Mouse (Mus musculus) thymus, postnatal 14 days (tissue): ENCODE results near the gene Abca8b.
"Not testable (repeated sequence)": the region's sequence is repeated elsewhere in the genome, so short reads cannot be mapped to it uniquely, and the experiment has no call there.

Experiments used
- DNase-seq: peaks from one replicate; pipeline ENCODE4 v3.0.0; 2021

The Abca8b gene

GRCm38 (mm10) chr11:109913156-109913555 lies 82.5 kb downstream of the Abca8b start:
- not testable (repeated sequence) for DNase-seq

GRCm38 (mm10) chr11:109912118-109912517 lies 83.5 kb downstream of the Abca8b start:
- not testable (repeated sequence) for DNase-seq

DNA sequence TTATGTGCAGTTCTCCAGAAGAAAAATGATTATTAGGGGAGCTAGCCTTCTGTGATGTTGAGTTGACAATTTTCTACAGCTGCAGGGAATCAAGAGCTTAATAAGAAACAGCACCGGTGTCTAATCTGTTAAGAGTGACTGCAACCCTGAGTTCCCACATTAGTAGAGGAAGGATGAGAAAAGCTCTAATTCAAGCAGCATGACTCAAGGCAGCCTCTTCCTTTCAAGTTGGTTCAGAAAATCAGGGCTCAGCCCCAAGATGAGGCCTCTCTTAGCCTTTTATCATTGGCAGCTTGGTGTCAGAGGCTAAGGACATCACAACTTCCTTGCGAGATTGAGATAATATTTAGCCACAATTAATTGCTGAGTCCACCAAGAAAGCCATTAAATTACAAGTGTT lies 85.8 kb downstream of the Abca8b start:
- DNase-seq = no peak

DNA sequence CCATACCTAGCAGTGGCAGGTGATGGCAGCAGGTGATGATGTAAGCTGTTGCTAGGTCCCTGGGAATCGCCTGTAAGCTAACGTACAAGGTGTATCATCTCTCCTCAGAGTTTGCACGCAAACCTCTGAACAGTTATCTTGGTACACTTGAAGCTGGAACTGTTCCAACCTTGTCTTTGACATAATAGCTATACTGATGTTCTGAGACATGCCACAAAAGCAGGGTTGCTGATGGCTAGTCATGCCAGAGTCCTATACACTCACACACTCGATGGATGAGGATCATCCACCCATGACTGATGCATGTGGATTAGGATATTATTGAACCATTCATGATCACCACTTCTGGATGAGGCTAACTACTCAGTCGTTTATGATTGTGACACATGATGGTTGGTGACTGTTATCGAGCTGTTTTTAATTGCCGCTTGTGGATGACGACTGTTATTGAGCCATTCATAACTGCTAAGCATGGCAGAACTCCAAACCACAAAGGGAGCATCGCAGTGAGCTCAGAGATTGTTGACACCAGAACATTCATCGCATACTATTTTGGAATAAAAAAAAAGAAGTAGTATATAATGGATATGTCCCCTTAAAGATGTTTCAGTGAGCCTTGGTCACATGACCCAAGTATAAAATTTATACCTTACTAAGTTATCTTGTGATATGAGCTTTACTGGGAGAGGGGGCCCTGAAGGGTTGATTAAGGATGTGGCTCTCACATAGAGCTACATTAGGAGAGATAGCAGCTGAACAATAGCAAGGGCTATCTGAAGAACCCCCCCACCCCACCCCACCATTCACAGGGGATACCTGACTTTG lies 87.2 kb downstream of the Abca8b start:
- no peak for DNase-seq

- no peak for DNase-seq
Measured at GRCm38 (mm10) chr11:109907508-109907907, 88.1 kb downstream of the Abca8b start.

- DNase-seq = no peak
Measured at GRCm38 (mm10) chr11:109902616-109903598, 92.7 kb downstream of the Abca8b start.

- DNase-seq = no peak
Measured at GRCm38 (mm10) chr11:109900491-109901241, 95.0 kb downstream of the Abca8b start.

GRCm38 (mm10) chr11:109898791-109899467 lies 96.7 kb downstream of the Abca8b start:
- no peak for DNase-seq

GRCm38 (mm10) chr11:109895952-109896530 lies 99.6 kb downstream of the Abca8b start:
- no peak for DNase-seq

DNA sequence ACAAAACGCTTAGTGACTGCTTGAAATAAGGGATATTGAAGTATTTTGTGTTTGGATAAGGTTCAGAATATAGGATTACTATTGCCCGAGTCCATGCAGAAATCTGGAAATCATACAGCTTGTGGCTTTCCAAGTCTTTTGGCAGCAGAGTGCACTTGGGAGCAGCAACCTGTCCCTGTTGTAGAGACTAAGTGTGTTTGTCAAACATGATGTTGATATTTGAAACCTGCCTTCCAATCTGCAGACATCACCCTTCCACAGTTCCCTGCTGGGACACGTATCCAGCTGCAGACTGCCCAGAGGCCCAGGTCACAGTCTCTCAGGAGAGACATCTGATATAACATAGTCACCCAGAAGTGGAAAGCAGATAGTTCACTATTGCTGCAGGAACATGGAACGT lies 100.1 kb downstream of the Abca8b start:
- DNase-seq = no peak

- no peak for DNase-seq
Measured at GRCm38 (mm10) chr11:109893894-109894804, 101.5 kb downstream of the Abca8b start.

DNA sequence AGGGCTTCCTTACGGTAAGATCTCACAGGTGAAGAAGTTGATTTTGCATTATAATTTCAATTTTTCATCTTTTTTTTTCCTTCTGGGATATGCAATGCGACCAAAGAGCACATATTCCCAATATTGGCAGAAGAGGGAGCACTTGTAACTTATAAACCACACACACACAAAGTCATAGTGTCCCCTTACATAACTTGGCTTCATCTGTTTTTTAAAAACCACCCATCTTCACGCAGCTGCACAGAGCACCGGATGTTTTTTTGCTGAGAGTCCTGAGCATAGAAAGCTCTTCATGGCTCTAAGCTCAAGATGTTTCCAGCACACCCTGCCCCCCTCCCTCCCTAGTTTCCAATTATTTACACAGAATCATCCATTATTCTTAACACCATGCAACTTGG lies 103.7 kb downstream of the Abca8b start:
- peak; percentile 27 for DNase-seq

DNA sequence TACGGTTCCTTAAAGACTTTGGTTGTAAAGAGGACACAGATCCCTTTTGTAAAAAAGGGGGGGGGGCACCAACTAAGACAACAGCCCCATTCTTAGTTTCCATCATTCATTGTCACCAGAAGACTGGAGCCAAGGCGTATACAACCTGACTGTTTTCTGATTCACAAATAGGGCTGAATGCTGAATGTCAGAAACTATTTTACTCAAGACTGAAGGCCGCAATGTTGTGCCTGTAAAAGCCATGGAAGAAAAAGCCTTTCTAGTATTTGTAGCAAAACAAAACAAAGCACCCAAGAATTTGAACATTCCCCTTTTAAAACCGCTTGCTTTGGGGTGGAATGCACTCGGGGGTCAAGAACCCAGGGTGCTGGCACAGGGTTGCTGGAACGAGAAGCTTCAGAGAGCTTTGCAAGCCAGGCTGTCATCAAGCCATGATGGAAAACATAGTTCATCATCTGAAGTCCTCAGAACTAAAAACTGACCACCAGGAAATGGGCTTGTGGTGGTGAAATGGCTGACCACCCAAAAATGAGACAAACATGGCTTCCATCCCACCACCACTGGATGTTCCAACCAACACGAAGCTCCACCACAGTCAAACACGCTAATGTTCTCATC lies 104.2 kb downstream of the Abca8b start:
- no peak for DNase-seq

GRCm38 (mm10) chr11:109889595-109889994 lies 106.0 kb downstream of the Abca8b start:
- no peak for DNase-seq

DNA sequence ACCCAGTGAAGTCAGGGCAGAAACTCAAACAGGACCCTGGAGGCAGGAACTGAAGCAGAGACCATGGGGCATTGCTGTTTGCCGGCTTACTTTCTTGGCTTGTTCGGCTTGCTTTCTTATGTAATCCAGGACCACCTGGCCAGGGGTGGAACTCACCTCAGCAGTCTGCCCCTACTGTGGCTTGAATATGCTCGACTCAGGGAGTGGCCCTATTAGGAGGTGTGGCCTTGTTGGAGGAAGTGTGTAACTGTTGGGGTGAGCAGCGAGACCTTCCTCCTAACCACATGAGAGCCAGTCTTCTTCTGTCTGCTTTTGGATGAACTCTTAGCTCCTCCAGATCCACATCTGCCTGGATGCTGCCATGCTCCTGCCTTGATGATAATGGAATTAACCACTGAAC lies 108.9 kb downstream of the Abca8b start:
- DNase-seq = no peak

GRCm38 (mm10) chr11:109885521-109885920 lies 110.1 kb downstream of the Abca8b start:
- DNase-seq = no peak

GRCm38 (mm10) chr11:109884801-109885200 lies 110.8 kb downstream of the Abca8b start:
- no peak for DNase-seq

- no peak for DNase-seq
Measured at GRCm38 (mm10) chr11:109884126-109884525, 111.5 kb downstream of the Abca8b start.
